Mouse (Mus musculus) liver, adult 2 months (tissue): ENCODE measurements around the gene Pkdrej.

ENCODE experiments used
- CTCF ChIP-seq: fragments of 200-500 bp; IDR thresholded peaks from 2 replicates; pipeline ENCODE4 v1.5.1; 2011; ENCODE audit warnings: low read depth, low read length, control low read depth
- POLR2A ChIP-seq: fragments of 200-500 bp; IDR thresholded peaks from 2 replicates; pipeline ENCODE4 v1.6.1; 2011; ENCODE audit warnings: low read length, control low read depth; ENCODE audit not compliant: insufficient read depth; ENCODE audit errors: extremely low read depth

- TF ChIP-seq POLR2A (no peak), CTCF (no peak)
Observed at GRCm38 (mm10) chr15:85802931-85803330, 18.6 kb downstream of the Pkdrej start.
